Mouse (Mus musculus): Measurements from ENCODE around the gene Rnf114.

DNA sequence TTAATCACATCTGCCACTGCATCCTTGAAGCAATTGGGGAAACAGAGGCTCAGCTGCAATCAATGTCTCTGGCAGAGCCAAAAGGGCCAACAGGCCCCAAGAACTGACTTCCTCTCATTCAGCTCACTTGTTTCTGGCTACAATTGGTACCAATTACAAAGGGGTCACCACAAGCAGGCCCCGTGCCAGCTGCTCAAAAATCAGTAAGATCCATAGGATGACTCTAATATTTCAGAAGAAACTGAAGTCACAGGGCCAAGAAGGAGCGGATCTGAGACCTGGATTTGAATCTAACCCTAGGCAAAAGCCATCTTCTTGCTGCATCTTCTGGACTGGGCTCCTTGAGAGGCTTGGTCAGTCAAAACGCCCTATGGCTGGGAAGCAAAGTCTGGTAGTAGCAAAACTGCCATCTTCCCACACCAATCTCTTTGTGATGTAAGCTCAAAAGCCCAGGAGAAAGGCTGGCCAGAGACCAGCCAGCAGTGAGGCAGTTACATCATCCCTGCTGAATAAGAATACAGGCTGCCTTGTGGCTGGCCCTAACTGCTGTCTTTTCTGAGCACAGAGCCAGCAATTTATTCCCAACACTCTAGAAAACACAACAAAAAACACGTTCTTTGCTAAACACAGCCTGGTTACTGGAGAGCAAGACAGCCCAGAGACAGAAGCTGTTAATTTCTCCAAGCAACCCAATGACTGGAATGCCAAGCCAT is 1.5 kb upstream of the Rnf114 start:
- TF ChIP-seq EP300 (IDR thresholded peaks at IDR 0.05; ENCODE audit: low read depth) = no peak
- no peak for TF ChIP-seq CTCF (IDR thresholded peaks at IDR 0.05; ENCODE audit: low read depth)
